Mouse (Mus musculus) stomach, postnatal 0 days (tissue): ENCODE measurements at regions not wholly inside any gene's neighbourhood (a gene's known extent, or its start where the extent isn't known, plus 50 kb on each side); places are given as distances from the start of the nearest gene placed in this dataset.

Source experiments
- ATAC-seq: fragments of 200-750 bp; cut with Nextera tagmentation; 2 replicates; pipeline ENCODE4 v1.8.0; 2017; ENCODE audit not compliant: low FRiP score, low TSS enrichment
- DNase-seq: peaks from one replicate; pipeline ENCODE4 v3.0.0-alpha.2; 2016; ENCODE audit warnings: low spot score
- H3K27ac ChIP-seq: fragments of 300-500 bp; sonication (generic); replicated peaks from 2 replicates; pipeline ENCODE4 v1.5.1; 2014; ENCODE audit warnings: mild to moderate bottlenecking, control low read depth
- H3K27me3 ChIP-seq: fragments of 300-500 bp; sonication (generic); 2 replicates; pipeline ENCODE4 v1.6.1; 2014; ENCODE audit warnings: low read length; ENCODE audit not compliant: control insufficient read depth, insufficient read depth
- H3K36me3 ChIP-seq: fragments of 300-500 bp; sonication (generic); 2 replicates; pipeline ENCODE4 v1.6.1; 2014; ENCODE audit warnings: low read length, mixed read lengths; ENCODE audit not compliant: control insufficient read depth, insufficient read depth
- H3K4me1 ChIP-seq: fragments of 300-500 bp; sonication (generic); replicated peaks from 2 replicates; pipeline ENCODE4 v1.6.1; 2014; ENCODE audit warnings: antibody characterized with exemption; ENCODE audit not compliant: control insufficient read depth, insufficient read depth
- H3K4me2 ChIP-seq: fragments of 300-500 bp; sonication (generic); replicated peaks from 2 replicates; pipeline ENCODE4 v1.6.1; 2014; ENCODE audit warnings: low read depth, mild to moderate bottlenecking, control low read depth, moderate library complexity
- H3K4me3 ChIP-seq: fragments of 300-500 bp; sonication (generic); 2 replicates; pipeline ENCODE4 v1.5.1; 2014; ENCODE audit warnings: low read depth, low read length, control low read depth
- H3K9ac ChIP-seq: fragments of 300-500 bp; sonication (generic); 2 replicates; pipeline ENCODE4 v1.6.1; 2014; ENCODE audit warnings: mild to moderate bottlenecking, low read length, control low read depth, mixed read lengths
- H3K9me3 ChIP-seq: fragments of 300-500 bp; sonication (generic); 2 replicates; pipeline ENCODE4 v1.6.1; 2016; ENCODE audit warnings: low read length; ENCODE audit not compliant: control insufficient read depth
- CTCF ChIP-seq: IDR thresholded peaks from 2 replicates; pipeline ENCODE4 v1.5.1; 2016; ENCODE audit warnings: antibody characterized with exemption, low read depth, mild to moderate bottlenecking, moderate library complexity
- EP300 ChIP-seq: optimal IDR thresholded peaks from 2 replicates; pipeline ENCODE3; 2016; ENCODE audit warnings: antibody characterized with exemption
- WGBS: fragments of 180-500 bp; shearing (Covaris S2); extraction: QIAGEN DNeasy Blood & Tissue Kit; methylation state at CpG from one replicate; pipeline ENCODE4 v1.1.7; 2014; 5-methylcytosine and 5-hydroxymethylcytosine counted together

DNA sequence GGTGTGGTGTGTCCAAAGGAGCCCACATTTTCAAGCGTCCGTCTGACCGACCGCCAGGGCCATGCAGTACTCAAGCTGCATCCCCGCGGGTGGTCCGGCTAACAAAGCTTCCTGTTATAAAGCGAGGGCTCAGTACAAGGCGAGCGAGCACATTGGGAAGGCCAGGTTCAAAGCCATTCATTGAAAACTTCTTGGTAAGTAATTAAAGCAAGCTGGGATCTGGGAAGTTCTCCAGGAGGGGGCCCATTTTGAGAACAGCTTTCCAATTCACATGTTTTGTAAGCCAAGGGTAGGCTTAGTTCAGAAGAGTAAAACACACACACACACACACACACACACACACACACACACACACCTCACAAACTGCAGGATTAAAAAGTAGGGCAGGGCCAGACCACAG lies 57.3 kb upstream of the Prep start:
- no peak overlapping the region for H3K9ac ChIP-seq
- no peak overlapping the region for H3K4me2 ChIP-seq
- H3K4me1 ChIP-seq, result no peaks in the 10 kb centered on the region
- WGBS, result 57% methylated on average over 10 of the region's 10 CpGs
- H3K27me3 ChIP-seq, result no peaks in the 10 kb centered on the region
- DNase-seq (no peak), ATAC-seq (no peak)
- no peak overlapping the region for H3K4me3 ChIP-seq
- H3K9me3 ChIP-seq, result no peaks in the 10 kb centered on the region
- TF ChIP-seq CTCF, result no peak
- TF ChIP-seq EP300, result no peak
- H3K27ac ChIP-seq, result no peak overlapping the region
- no peaks in the 10 kb centered on the region for H3K36me3 ChIP-seq

DNA sequence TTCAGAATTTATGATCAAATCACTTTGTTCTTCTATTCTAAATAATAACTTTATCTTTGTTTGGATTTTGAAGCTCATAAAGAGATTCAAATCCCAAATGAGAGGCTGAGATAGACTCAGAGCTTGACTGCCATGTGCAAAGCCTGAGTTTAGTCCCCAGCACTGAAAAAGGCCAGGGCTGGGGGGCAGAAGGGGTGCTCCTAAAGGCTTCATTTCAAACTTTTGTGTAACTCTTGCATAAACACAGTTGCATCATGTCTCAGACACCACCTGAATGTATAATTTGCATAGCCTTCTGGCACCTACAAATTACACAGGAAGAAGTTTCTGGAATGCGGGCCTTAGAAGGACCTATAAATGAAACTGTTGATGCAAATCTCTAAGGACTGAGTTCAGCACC lies 57.8 kb upstream of the Prep start:
- TF ChIP-seq CTCF, result no peak
- TF ChIP-seq EP300, result no peak
- H3K4me1 ChIP-seq, result no peaks in the 10 kb centered on the region
- H3K27me3 ChIP-seq, result no peaks in the 10 kb centered on the region
- no peaks in the 10 kb centered on the region for H3K36me3 ChIP-seq
- no peak overlapping the region for H3K9ac ChIP-seq
- DNase-seq, result no peak
- WGBS, result 81% methylated on average over 1 of the region's 1 CpGs
- no peaks in the 10 kb centered on the region for H3K9me3 ChIP-seq
- no peak overlapping the region for H3K4me2 ChIP-seq
- no peak overlapping the region for H3K27ac ChIP-seq
- no peak overlapping the region for H3K4me3 ChIP-seq
- ATAC-seq, result no peak

GRCm38 (mm10) chr10:45004037-45004653 lies 62.9 kb upstream of the Prep start:
- no peaks in the 10 kb centered on the region for H3K9me3 ChIP-seq
- 56% methylated on average over 9 of the region's 9 CpGs for WGBS

GRCm38 (mm10) chr10:45003344-45003681 lies 63.7 kb upstream of the Prep start:
- Histone ChIP-seq H3K4me3 (no peak overlapping the region), H3K4me1 (peaks cover 6% of the 10 kb centered on the region; the same call in 1 of the 2 replicates), H3K27me3 (no peaks in the 10 kb centered on the region), H3K36me3 (no peaks in the 10 kb centered on the region), H3K9ac (no peak overlapping the region), H3K4me2 (peak overlapping the region; percentile 19; the same call in 1 of the 2 replicates), H3K27ac (no peak overlapping the region), H3K9me3 (no peaks in the 10 kb centered on the region)
- 27% methylated on average over 2 of the region's 2 CpGs for WGBS
- DNase-seq (no peak), ATAC-seq (no peak)
- TF ChIP-seq EP300, result no peak
- TF ChIP-seq CTCF, result no peak

More at GRCm38 (mm10) chr10:45004037-45004653, 62.9 kb upstream of the Prep start:
- TF ChIP-seq EP300, result no peak
- no peak for TF ChIP-seq CTCF
- Histone ChIP-seq H3K4me2 (no peak overlapping the region), H3K4me3 (no peak overlapping the region), H3K9ac (no peak overlapping the region), H3K4me1 (peaks cover 6% of the 10 kb centered on the region; the same call in 1 of the 2 replicates), H3K27ac (no peak overlapping the region), H3K27me3 (no peaks in the 10 kb centered on the region), H3K36me3 (no peaks in the 10 kb centered on the region)
- ATAC-seq (no peak), DNase-seq (no peak)

DNA sequence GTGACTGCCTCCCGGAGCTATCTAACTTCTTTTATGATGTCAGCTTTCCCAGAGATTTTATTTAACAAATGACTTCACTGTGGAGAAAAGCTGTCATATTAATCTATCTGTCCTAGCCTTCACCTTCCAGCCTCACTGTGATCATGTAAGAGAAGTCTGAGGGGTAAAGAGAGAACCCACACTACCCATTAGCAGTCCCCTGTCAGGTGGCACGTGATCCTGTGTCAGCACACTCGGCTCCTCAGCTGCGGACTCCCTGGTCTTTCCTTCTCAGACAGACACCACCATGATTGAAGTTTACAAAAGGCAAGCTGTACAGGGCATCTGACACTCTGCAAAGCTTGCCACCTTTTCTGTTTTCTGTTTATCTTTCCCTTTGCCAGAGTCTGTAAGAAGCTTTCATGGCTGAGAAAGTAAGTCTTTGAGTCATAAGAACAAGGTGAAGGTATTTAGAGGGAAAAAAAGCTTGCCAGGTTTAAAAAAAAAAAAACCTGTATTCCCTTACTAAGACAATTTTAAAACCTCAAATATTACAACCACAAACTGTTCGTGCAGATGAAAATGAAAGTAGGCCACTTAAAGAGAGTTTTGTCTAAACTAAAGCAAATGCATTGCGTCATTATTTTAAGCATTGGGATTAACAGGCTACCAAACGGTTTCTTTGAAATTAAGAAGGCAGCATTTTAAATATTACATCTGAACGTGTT lies 64.2 kb upstream of the Prep start:
- H3K27ac ChIP-seq, result no peak overlapping the region
- DNase-seq (peak; percentile 12), ATAC-seq (no peak)
- H3K4me1 ChIP-seq, result peaks cover 6% of the 10 kb centered on the region; the same call in 1 of the 2 replicates
- no peaks in the 10 kb centered on the region for H3K36me3 ChIP-seq
- no peaks in the 10 kb centered on the region for H3K27me3 ChIP-seq
- WGBS, result 22% methylated on average over 8 of the region's 8 CpGs
- H3K9ac ChIP-seq, result no peak overlapping the region
- H3K4me2 ChIP-seq, result peak overlapping the region; percentile 19
- H3K4me3 ChIP-seq, result no peak overlapping the region
- no peaks in the 10 kb centered on the region for H3K9me3 ChIP-seq
- TF ChIP-seq CTCF, result no peak
- no peak for TF ChIP-seq EP300
